Mouse (Mus musculus): Measurements from ENCODE around the gene R3hcc1l. TPM values are rescaled to one million over a fixed set of nuclear protein-coding genes. Genes with fewer than 3 reads are reported as not detected.

Gene R3hcc1l
- polyA plus RNA-seq, 1 experiment from 2014 or later, result 11.1 TPM

DNA sequence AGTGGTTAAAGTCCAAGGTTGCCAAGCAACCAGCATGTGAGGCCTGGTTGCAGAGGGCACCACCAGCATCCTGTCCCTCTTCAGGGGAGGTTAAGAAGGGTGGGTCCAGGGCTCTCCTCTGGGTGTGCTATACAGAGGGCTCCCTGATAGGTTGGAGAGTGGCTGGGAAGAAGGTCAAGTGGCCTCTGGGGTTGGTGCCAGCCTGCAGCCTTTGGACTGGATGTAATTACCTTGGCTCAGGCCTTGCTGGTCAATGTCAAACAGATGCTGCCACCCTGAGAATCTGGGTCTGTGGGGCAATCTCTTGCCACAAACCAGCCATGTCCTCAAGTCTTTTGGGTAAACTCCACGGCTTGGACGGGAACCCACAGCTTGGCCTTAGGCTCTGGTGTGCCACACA lies 82.9 kb downstream of the R3hcc1l start:
- H3K4me1 ChIP-seq (replicated peaks), result no peaks in the 10 kb centered on the region
- no peaks in the 10 kb centered on the region for H3K9me3 ChIP-seq (replicated peaks)
- H3K36me3 ChIP-seq, result no peaks in the 10 kb centered on the region
- H3K4me3 ChIP-seq (replicated peaks), result no peak overlapping the region
- 71% methylated on average over 2 of the region's 2 CpGs for whole genome bisulfite sequencing (ENCODE audit: insufficient replicate concordance)
- no peak overlapping the region for H3K27ac ChIP-seq
- H3K27me3 ChIP-seq, result peaks cover 3% of the 10 kb centered on the region; the same call in 1 of the 2 replicates
- no peak for ATAC-seq (ENCODE audit: low read depth)
- no peak for DNase-seq
- no peak overlapping the region for H3K9ac ChIP-seq
- H3K4me2 ChIP-seq, result no peak overlapping the region

DNA sequence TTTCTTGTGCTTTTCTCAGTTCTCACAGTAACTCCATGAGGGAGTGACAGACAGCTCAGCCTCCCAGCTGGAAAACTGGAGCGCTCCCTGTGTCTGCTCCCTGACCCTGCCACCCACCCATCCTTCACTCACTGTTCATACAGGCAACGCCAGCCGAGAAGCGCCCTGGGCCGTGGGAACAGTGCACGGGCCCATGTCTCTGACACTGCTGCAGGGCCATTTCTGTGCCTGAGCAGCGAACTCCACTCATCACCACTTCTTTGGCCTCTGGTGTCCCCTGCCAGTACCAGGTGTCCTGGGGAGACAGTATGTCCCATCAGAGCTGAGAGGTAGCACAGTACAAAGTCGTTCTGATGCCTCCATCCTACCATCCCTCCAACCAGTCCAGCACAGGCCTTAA lies 83.5 kb downstream of the R3hcc1l start:
- 75% methylated on average over 8 of the region's 8 CpGs for WGBS (ENCODE audit: insufficient replicate concordance)

DNA sequence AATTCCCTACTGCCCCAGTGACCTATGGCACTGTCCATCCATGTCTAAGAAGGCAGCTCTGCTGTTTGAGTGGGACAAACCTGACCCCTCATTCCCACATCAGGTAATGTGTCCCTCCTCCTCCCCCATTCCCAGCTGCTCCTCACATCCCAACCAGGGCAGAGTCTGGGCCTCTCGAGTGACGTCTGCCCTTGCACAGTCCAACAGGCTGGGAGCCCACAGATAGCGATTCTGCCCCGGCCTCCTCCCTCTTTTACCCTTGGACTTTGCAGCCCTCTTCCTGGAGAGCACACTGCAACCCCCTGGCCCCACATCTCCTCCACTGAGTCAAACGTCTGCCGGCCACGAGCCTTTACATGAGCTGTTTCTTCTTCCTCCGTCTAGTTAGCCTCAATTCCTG lies 84.0 kb downstream of the R3hcc1l start:
- ATAC-seq (ENCODE audit: low read depth) (no peak; the same call in 1 of the 2 replicates), DNase-seq (no peak)
- Histone ChIP-seq H3K9ac (no peak overlapping the region), H3K9me3 (replicated peaks) (no peaks in the 10 kb centered on the region), H3K4me3 (replicated peaks) (no peak overlapping the region), H3K4me2 (no peak overlapping the region), H3K27me3 (peaks cover 3% of the 10 kb centered on the region; the same call in 1 of the 2 replicates), H3K4me1 (replicated peaks) (no peaks in the 10 kb centered on the region), H3K36me3 (no peaks in the 10 kb centered on the region), H3K27ac (no peak overlapping the region)
- 47% methylated on average over 8 of the region's 8 CpGs for WGBS (ENCODE audit: insufficient replicate concordance)

More for the DNA sequence above, 83.5 kb downstream of the R3hcc1l start:
- no peak overlapping the region for H3K27ac ChIP-seq
- ATAC-seq (ENCODE audit: low read depth) (no peak), DNase-seq (no peak)
- no peak overlapping the region for H3K4me3 ChIP-seq (replicated peaks)
- no peaks in the 10 kb centered on the region for H3K4me1 ChIP-seq (replicated peaks)
- H3K9ac ChIP-seq, result no peak overlapping the region
- peaks cover 3% of the 10 kb centered on the region; the same call in 1 of the 2 replicates for H3K27me3 ChIP-seq
- H3K9me3 ChIP-seq (replicated peaks), result no peaks in the 10 kb centered on the region
- no peak overlapping the region for H3K4me2 ChIP-seq
- H3K36me3 ChIP-seq, result no peaks in the 10 kb centered on the region

DNA sequence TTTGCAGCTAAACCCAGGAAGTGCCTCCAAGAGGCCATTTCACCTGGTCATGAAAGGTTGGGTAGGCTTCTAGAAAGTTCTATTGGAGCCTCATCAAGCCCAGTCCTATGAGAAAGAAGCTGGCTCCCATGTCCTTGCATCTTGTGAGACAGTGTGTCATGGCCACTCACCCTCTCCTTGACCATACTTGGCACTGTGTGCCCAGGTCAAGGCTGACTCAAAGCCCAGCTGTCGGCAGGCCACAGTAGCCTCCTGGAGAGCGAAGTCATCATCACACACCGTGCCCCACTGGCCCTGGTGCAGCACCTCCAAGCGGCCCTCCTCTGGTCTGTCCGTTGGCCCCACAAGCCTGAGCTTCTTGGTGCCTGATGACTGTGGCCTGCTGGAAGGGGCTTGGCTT lies 89.5 kb downstream of the R3hcc1l start:
- DNase-seq (no peak), ATAC-seq (ENCODE audit: low read depth) (no peak)
- Histone ChIP-seq H3K4me2 (no peak overlapping the region), H3K9me3 (replicated peaks) (no peaks in the 10 kb centered on the region), H3K4me1 (replicated peaks) (peaks cover 8% of the 10 kb centered on the region; the same call in 1 of the 2 replicates), H3K27me3 (peaks cover 31% of the 10 kb centered on the region), H3K4me3 (replicated peaks) (no peak overlapping the region), H3K36me3 (no peaks in the 10 kb centered on the region), H3K27ac (no peak overlapping the region), H3K9ac (no peak overlapping the region)
- WGBS (ENCODE audit: insufficient replicate concordance), result 79% methylated on average over 5 of the region's 5 CpGs

DNA sequence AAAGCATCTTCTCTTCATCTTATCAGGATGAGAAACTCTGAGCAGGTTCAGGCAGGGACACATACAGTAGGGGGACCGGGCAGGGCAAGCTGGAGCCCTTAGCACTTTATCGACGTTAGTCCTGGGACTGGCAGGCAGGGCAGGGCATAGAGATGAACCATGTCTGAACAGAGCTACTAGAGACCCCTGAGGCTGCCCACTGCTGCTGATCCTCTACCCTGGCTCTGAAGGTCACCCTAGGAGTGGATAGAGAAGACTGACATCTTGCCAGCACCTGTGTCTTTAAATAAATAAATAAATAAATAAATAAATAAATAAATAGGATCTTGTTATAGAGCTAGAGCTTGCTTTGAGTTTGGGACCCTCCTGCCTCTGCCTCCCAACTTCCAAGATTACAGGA lies 91.2 kb downstream of the R3hcc1l start:
- Histone ChIP-seq H3K9ac (no peak overlapping the region), H3K4me2 (no peak overlapping the region), H3K4me3 (replicated peaks) (no peak overlapping the region), H3K9me3 (replicated peaks) (no peaks in the 10 kb centered on the region), H3K27me3 (peaks cover 43% of the 10 kb centered on the region), H3K27ac (no peak overlapping the region), H3K36me3 (no peaks in the 10 kb centered on the region), H3K4me1 (replicated peaks) (peaks cover 11% of the 10 kb centered on the region; the same call in 1 of the 2 replicates)
- DNase-seq (no peak), ATAC-seq (ENCODE audit: low read depth) (no peak)
- 82% methylated on average over 3 of the region's 3 CpGs for WGBS (ENCODE audit: insufficient replicate concordance)

DNA sequence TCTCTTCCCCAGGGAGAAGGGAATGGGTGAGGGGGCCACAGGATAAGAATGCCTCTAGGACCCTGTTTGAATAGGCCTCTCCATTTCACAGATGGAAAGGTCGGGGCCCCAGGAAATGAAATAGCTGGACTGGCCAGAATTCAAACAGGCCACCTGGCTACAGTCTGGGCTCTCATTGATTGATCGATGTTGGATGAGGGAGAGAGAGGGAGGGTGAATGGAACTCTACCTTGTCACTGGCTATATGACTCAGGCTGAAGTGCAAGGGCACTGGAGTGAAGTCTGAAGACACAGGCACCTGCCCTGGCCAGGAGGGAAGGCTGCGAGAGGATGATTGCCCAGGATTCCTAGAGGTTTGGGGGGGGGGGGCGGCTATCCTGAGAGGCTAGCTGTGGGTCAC lies 93.2 kb downstream of the R3hcc1l start:
- no peak overlapping the region for H3K27ac ChIP-seq
- no peak overlapping the region for H3K9ac ChIP-seq
- peaks cover 47% of the 10 kb centered on the region for H3K27me3 ChIP-seq
- no peaks in the 10 kb centered on the region for H3K36me3 ChIP-seq
- DNase-seq (no peak), ATAC-seq (ENCODE audit: low read depth) (no peak)
- WGBS (ENCODE audit: insufficient replicate concordance), result 57% methylated on average over 4 of the region's 4 CpGs
- H3K4me1 ChIP-seq (replicated peaks), result peaks cover 11% of the 10 kb centered on the region; the same call in 1 of the 2 replicates
- H3K4me3 ChIP-seq (replicated peaks), result no peak overlapping the region
- no peaks in the 10 kb centered on the region for H3K9me3 ChIP-seq (replicated peaks)
- no peak overlapping the region for H3K4me2 ChIP-seq

DNA sequence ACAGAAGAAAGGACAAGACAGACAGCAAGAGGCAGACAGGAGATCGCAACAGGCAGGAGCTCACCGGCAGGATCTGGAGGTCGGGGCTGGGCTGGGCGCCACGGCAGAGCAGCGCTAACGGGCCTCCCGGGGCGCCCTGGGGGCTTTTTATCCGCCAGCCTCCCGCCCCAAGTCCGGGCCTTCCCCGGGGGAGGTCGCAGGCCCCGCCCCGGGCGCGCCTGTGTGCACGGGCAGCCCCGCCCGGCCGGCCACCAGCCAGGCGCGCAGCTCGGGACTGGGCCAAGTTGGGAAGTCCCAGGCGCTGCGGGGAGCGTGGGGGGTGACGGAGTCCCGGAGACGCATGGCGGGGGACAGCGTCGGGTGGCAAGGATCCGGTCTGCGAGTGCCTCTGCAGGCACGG lies 94.1 kb downstream of the R3hcc1l start, which contains the start of gene Loxl4:
Gene Loxl4, minus strand, starts transcription at position 160 of the 400 bp plus-strand sequence.
- Histone ChIP-seq H3K4me1 (replicated peaks) (peaks cover 11% of the 10 kb centered on the region; the same call in 1 of the 2 replicates), H3K4me2 (peak within 1 kb of the TSS; percentile 61), H3K36me3 (no peaks in the 10 kb centered on the region), H3K27me3 (peaks cover 47% of the 10 kb centered on the region), H3K27ac (no peak within 1 kb of the TSS), H3K9me3 (replicated peaks) (no peaks in the 10 kb centered on the region), H3K4me3 (replicated peaks) (peak within 1 kb of the TSS; percentile 42), H3K9ac (no peak within 1 kb of the TSS)
- no peak for DNase-seq
- ATAC-seq (ENCODE audit: low read depth), result no peak
- 2% methylated on average over 37 of the region's 37 CpGs for WGBS (ENCODE audit: insufficient replicate concordance)

DNA sequence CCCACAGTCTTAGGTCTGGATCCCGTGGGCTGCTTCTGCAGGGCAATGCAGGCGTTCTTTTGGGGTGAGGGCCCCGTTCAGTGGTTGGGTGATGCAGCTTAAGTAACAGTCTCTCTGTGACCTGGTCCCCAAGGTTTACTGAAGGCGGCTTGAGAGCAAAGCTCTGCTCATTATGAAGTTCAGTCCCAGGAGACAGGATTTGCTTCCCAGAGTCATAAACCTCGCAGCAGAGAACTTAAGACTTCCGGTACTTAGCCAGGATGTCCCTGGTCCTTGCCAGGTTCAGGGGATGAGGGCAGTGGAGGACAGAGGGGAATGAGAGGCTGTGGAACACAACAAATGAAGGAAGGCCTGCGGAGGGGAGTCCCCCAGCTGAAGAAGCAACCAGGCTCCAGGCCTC lies 94.6 kb downstream of the R3hcc1l start:
- H3K4me2 ChIP-seq, result peak overlapping the region; percentile 61
- 13% methylated on average over 7 of the region's 7 CpGs for WGBS (ENCODE audit: insufficient replicate concordance)
- no peaks in the 10 kb centered on the region for H3K9me3 ChIP-seq (replicated peaks)
- no peaks in the 10 kb centered on the region for H3K36me3 ChIP-seq
- ATAC-seq (ENCODE audit: low read depth), result no peak
- H3K9ac ChIP-seq, result no peak overlapping the region
- peaks cover 11% of the 10 kb centered on the region; the same call in 1 of the 2 replicates for H3K4me1 ChIP-seq (replicated peaks)
- peak overlapping the region; percentile 42 for H3K4me3 ChIP-seq (replicated peaks)
- no peak for DNase-seq
- no peak overlapping the region for H3K27ac ChIP-seq
- peaks cover 47% of the 10 kb centered on the region for H3K27me3 ChIP-seq

DNA sequence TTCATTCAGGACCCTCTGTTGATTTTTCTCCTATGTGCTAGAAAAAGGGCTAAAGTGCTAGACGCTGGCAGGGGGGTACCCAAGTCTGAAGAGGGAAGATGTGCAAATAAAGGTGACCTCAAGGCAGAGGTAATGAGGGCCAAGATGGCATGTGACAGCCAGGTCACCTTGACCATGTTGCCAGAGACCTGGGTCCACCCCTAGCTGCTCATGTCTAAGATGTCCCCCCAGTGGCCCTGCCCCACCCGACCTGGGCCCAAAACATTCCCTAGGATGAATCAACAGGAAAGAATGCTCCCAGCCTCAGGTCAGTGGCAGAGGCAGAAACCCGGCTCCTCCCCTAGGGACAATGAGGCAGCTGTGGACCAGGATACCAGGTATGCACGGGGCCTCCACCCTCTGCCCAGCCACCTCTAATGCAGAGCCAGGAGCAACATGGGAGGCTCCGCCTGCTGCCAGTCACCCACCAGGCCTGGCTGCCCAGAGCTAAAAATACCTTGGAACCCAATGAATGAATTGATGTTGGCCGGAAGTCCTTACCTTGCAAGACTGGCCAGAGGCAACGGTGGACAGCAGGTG lies 95.2 kb downstream of the R3hcc1l start:
- H3K27ac ChIP-seq, result no peak overlapping the region
- WGBS (ENCODE audit: insufficient replicate concordance), result 56% methylated on average over 7 of the region's 7 CpGs

DNA sequence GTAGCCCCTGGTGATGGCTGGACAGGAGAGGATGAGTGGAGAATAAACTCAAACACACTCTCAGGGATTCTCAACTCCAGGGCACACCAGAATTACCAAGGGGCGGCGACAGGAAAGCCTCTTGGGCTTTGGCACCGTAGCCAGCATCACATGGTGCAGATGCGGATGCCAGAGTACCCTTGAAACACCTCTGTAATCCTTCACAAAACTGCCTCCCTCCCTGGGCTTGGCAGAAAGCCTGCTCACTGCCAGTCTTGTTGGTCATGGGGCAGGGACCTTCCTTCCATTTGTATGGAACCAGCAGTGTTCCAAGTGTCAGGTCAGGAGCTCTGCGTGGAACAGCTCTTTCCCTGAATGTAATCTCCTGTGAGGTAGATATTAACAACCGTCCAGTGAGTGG lies 109.5 kb downstream of the R3hcc1l start:
- H3K27ac ChIP-seq, result no peak overlapping the region
- H3K4me2 ChIP-seq, result no peak overlapping the region
- DNase-seq (no peak), ATAC-seq (ENCODE audit: low read depth) (no peak)
- no peak overlapping the region for H3K4me3 ChIP-seq (replicated peaks)
- 71% methylated on average over 6 of the region's 6 CpGs for WGBS (ENCODE audit: insufficient replicate concordance)
- no peaks in the 10 kb centered on the region for H3K36me3 ChIP-seq
- H3K4me1 ChIP-seq (replicated peaks), result no peaks in the 10 kb centered on the region
- H3K9me3 ChIP-seq (replicated peaks), result no peaks in the 10 kb centered on the region
- H3K9ac ChIP-seq, result no peak overlapping the region
- H3K27me3 ChIP-seq, result peaks cover 11% of the 10 kb centered on the region; the same call in 1 of the 2 replicates

More for the DNA sequence above, 95.2 kb downstream of the R3hcc1l start:
- ATAC-seq (ENCODE audit: low read depth) (no peak), DNase-seq (no peak)
- no peaks in the 10 kb centered on the region for H3K36me3 ChIP-seq
- no peak overlapping the region for H3K4me3 ChIP-seq (replicated peaks)
- H3K27me3 ChIP-seq, result peaks cover 47% of the 10 kb centered on the region
- no peak overlapping the region for H3K9ac ChIP-seq
- H3K9me3 ChIP-seq (replicated peaks), result no peaks in the 10 kb centered on the region
- no peak overlapping the region for H3K4me2 ChIP-seq
- peaks cover 11% of the 10 kb centered on the region; the same call in 1 of the 2 replicates for H3K4me1 ChIP-seq (replicated peaks)

DNA sequence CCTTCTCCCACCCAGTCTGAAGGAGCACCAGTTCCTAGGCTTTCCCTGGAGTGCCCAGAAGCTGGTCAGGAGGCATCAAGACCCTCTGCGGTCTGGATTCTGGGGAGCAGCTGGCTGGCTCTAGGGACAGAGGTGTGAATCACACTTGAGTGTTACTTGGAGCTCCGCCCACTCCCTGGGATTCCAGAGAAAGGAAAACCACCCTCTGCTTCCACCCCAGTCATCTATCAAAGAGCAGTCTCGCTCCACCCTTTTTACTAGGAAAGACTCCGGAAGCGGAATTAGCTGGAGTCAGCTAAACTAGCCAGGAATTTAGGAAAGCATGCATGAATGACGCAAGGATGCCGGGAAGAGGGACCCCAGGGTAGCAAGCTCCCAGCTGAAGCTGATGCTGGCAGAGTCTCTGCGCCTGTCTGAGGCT lies 113.0 kb downstream of the R3hcc1l start:
- 5% methylated on average over 8 of the region's 8 CpGs for WGBS (ENCODE audit: insufficient replicate concordance)

DNA sequence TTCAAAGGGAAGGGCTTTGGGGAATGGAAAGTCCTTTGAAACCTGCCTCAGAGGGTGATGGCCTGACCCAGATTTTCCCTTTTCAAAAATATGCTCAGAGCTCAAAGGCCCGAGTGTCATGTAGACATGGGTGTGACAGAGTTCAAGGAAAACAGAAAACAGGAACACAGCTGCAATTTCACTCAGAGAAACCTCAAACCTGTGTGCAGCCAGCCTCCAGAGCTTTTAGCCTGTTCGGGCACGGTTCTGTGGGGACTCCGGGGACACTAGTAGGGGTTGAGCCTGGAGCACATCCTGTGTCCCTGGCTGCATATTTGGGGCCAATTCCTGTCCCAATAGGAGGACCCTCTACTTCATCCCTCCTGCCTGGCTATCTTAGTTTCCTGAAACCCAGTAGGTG lies 113.7 kb downstream of the R3hcc1l start:
- DNase-seq (no peak), ATAC-seq (ENCODE audit: low read depth) (no peak)
- no peak overlapping the region for H3K4me2 ChIP-seq
- H3K36me3 ChIP-seq, result no peaks in the 10 kb centered on the region
- H3K4me3 ChIP-seq (replicated peaks), result no peak overlapping the region
- no peak overlapping the region for H3K9ac ChIP-seq
- H3K27ac ChIP-seq, result no peak overlapping the region
- H3K27me3 ChIP-seq, result peaks cover 15% of the 10 kb centered on the region; the same call in 1 of the 2 replicates
- H3K4me1 ChIP-seq (replicated peaks), result no peaks in the 10 kb centered on the region
- H3K9me3 ChIP-seq (replicated peaks), result no peaks in the 10 kb centered on the region
- 53% methylated on average over 4 of the region's 4 CpGs for WGBS (ENCODE audit: insufficient replicate concordance)

More for the DNA sequence above, 113.0 kb downstream of the R3hcc1l start:
- H3K9me3 ChIP-seq (replicated peaks), result no peaks in the 10 kb centered on the region
- H3K36me3 ChIP-seq, result no peaks in the 10 kb centered on the region
- H3K27ac ChIP-seq, result no peak overlapping the region
- no peak overlapping the region for H3K4me2 ChIP-seq
- no peak for ATAC-seq (ENCODE audit: low read depth)
- no peak overlapping the region for H3K9ac ChIP-seq
- H3K4me3 ChIP-seq (replicated peaks), result no peak overlapping the region
- DNase-seq, result no peak
- peaks cover 15% of the 10 kb centered on the region; the same call in 1 of the 2 replicates for H3K27me3 ChIP-seq
- no peaks in the 10 kb centered on the region for H3K4me1 ChIP-seq (replicated peaks)
